In genomic region chr1:42700815-42701214, GRCm38 (mm10) we compare ENCODE assay signal across 16 mouse cellular contexts. TPM values are rescaled to one million over a fixed set of nuclear protein-coding genes. Genes with fewer than 3 reads are reported as not detected.
DNase-seq lines count a peak whose midpoint lies in the region; ATAC-seq lines count a peak whose summit lies in the region.
"Had no signal": no experiment of that assay in that cellular context is flagged by ENCODE, and none has a peak within 500 bp of the region (broad histone marks: within the 10 kb centered on the region; RNA-seq: fewer than 3 reads in every experiment).

No protein-coding gene starts in this region.

- no peak for ATAC-seq in kidney, embryonic 15.5 days (replicated peaks; ENCODE audit: low FRiP score)
- ATAC-seq in embryonic facial prominence, embryonic 14.5 days (ENCODE audit: low read depth): no peak
- ATAC-seq in hindbrain, embryonic 12.5 days (ENCODE audit: low FRiP score): no peak
- ATAC-seq in midbrain, embryonic 16.5 days: no peak
- ATAC-seq: intestine, postnatal 0 days; lung, postnatal 0 days had no signal

- peak overlapping the region; percentile 43 for H3K4me2 ChIP-seq in kidney, embryonic 15.5 days
- H3K4me2 ChIP-seq in embryonic facial prominence, embryonic 14.5 days (ENCODE audit: low read depth, low read length): peak overlapping the region; percentile 68
- peak overlapping the region; percentile 97 for H3K4me2 ChIP-seq in hindbrain, embryonic 12.5 days (replicated peaks)
- peak overlapping the region; percentile 71 for H3K4me2 ChIP-seq in midbrain, embryonic 16.5 days (ENCODE audit: low read length)
- H3K4me2 ChIP-seq: heart, embryonic 15.5 days; liver, embryonic 11.5 days had no signal

- no peaks in the 10 kb centered on the region for H3K9me3 ChIP-seq in kidney, embryonic 15.5 days (replicated peaks)
- H3K9me3 ChIP-seq in embryonic facial prominence, embryonic 14.5 days (ENCODE audit: control insufficient read depth, low read length): no peaks in the 10 kb centered on the region
- no peaks in the 10 kb centered on the region for H3K9me3 ChIP-seq in hindbrain, embryonic 12.5 days (replicated peaks)
- no peaks in the 10 kb centered on the region for H3K9me3 ChIP-seq in midbrain, embryonic 16.5 days (replicated peaks; ENCODE audit: control insufficient read depth, low read length, poor library complexity, severe bottlenecking)
- H3K9me3 ChIP-seq: heart, embryonic 15.5 days had no signal

- no peaks in the 10 kb centered on the region for H3K36me3 ChIP-seq in kidney, embryonic 15.5 days
- H3K36me3 ChIP-seq in embryonic facial prominence, embryonic 14.5 days (ENCODE audit: control insufficient read depth, insufficient read depth, low read length): no peaks in the 10 kb centered on the region
- peaks cover 23% of the 10 kb centered on the region for H3K36me3 ChIP-seq in hindbrain, embryonic 12.5 days
- no peaks in the 10 kb centered on the region for H3K36me3 ChIP-seq in midbrain, embryonic 16.5 days (ENCODE audit: control insufficient read depth, insufficient read depth, low read length)
- H3K36me3 ChIP-seq: heart, embryonic 15.5 days had no signal

- no peak overlapping the region for H3K9ac ChIP-seq in kidney, embryonic 15.5 days
- H3K9ac ChIP-seq in embryonic facial prominence, embryonic 14.5 days (ENCODE audit: low read depth, low read length): peak overlapping the region; percentile 2
- peak overlapping the region; percentile 69 for H3K9ac ChIP-seq in hindbrain, embryonic 12.5 days
- H3K9ac ChIP-seq in midbrain, embryonic 16.5 days (ENCODE audit: low read depth, low read length): peak overlapping the region; percentile 65
- H3K9ac ChIP-seq: heart, embryonic 15.5 days had no signal

- H3K4me1 ChIP-seq in kidney, embryonic 15.5 days: peaks cover 46% of the 10 kb centered on the region
- 0 out of 2 replicates have a peak, but pooled peaks cover 8% of the 10 kb centered on the region for H3K4me1 ChIP-seq in embryonic facial prominence, embryonic 14.5 days (ENCODE audit: control insufficient read depth, insufficient read depth, low read length)
- H3K4me1 ChIP-seq in hindbrain, embryonic 12.5 days: peaks cover 35% of the 10 kb centered on the region
- peaks cover 35% of the 10 kb centered on the region for H3K4me1 ChIP-seq in midbrain, embryonic 16.5 days (ENCODE audit: control insufficient read depth, insufficient read depth, low read length)

- H3K27ac ChIP-seq in kidney, embryonic 15.5 days: no peak overlapping the region
- H3K27ac ChIP-seq in embryonic facial prominence, embryonic 14.5 days (replicated peaks; ENCODE audit: low read depth, low read length): no peak overlapping the region
- H3K27ac ChIP-seq in hindbrain, embryonic 12.5 days: peak overlapping the region; percentile 71
- peak overlapping the region; percentile 75 for H3K27ac ChIP-seq in midbrain, embryonic 16.5 days (ENCODE audit: low read length)
- H3K27ac ChIP-seq: heart, embryonic 15.5 days had no signal

- peaks cover 93% of the 10 kb centered on the region for H3K27me3 ChIP-seq in kidney, embryonic 15.5 days
- peaks cover 86% of the 10 kb centered on the region for H3K27me3 ChIP-seq in embryonic facial prominence, embryonic 14.5 days (replicated peaks; ENCODE audit: control insufficient read depth, insufficient read depth, low read length)
- peaks cover 8% of the 10 kb centered on the region; the same call in 1 of the 2 replicates for H3K27me3 ChIP-seq in hindbrain, embryonic 12.5 days
- no peaks in the 10 kb centered on the region for H3K27me3 ChIP-seq in midbrain, embryonic 16.5 days (ENCODE audit: control insufficient read depth, insufficient read depth, low read depth, low read length)

- H3K4me3 ChIP-seq in kidney, embryonic 15.5 days (replicated peaks): peak overlapping the region; percentile 38
- H3K4me3 ChIP-seq in embryonic facial prominence, embryonic 14.5 days (ENCODE audit: low read depth, low read length): peak overlapping the region; percentile 36
- H3K4me3 ChIP-seq in hindbrain, embryonic 12.5 days: peak overlapping the region; percentile 97
- H3K4me3 ChIP-seq in midbrain, embryonic 16.5 days (ENCODE audit: low read depth, low read length): peak overlapping the region; percentile 47
- H3K4me3 ChIP-seq: heart, embryonic 15.5 days had no signal

- no peak for DNase-seq in kidney, adult 8-10 months
- DNase-seq in embryonic facial prominence, embryonic 14.5 days (ENCODE audit: low spot score): no peak
- no peak for DNase-seq in thymus, postnatal 14 days
- no peak for DNase-seq in frontal cortex, postnatal 25 days (ENCODE audit: low spot score in 2 of 2)
- DNase-seq in layer of hippocampus, adult 18-20 months (ENCODE audit: low spot score in 2 of 2): no peak
- DNase-seq: right cerebral cortex, adult 18-20 months; thymus, postnatal 25 days had no signal

- 29% methylated on average over 1 of the region's 1 CpGs for WGBS in kidney, embryonic 15.5 days
- 21% methylated on average over 1 of the region's 1 CpGs for WGBS in embryonic facial prominence, embryonic 14.5 days
- 19% methylated on average over 1 of the region's 1 CpGs for WGBS in hindbrain, embryonic 12.5 days
- WGBS in midbrain, embryonic 16.5 days: 29% methylated on average over 1 of the region's 1 CpGs

RNA-seq across cellular contexts. Expression of gene Pou3f3, which starts 5.2 kb away (rescaled TPM):
- 8.9 and 9.2 TPM in 2 replicates for polyA plus RNA-seq in kidney, embryonic 15.5 days (2015; fragmentation: Nextera tagmentation; extraction: Ambion mirVana)
- 2.9 and 3.4 TPM in 2 replicates for polyA plus RNA-seq in embryonic facial prominence, embryonic 14.5 days (2014; fragmentation: Nextera tagmentation; extraction: Ambion mirVana)
- 28.8 and 29.2 TPM in 2 replicates for polyA plus RNA-seq in hindbrain, embryonic 12.5 days (2016; fragmentation: Nextera tagmentation; extraction: Ambion mirVana)
- 14.3 and 14.9 TPM in 2 replicates for polyA plus RNA-seq in midbrain, embryonic 16.5 days (2015; fragmentation: Nextera tagmentation; extraction: Ambion mirVana)
- 10 to 100 TPM; 67.0 to 70.0 TPM for total RNA-seq in layer of hippocampus, adult 18-20 months (2021)
- total RNA-seq: MEL had no signal
- polyA plus RNA-seq: C2C12 had no signal

Comparison
In these comparisons a context has a peak if more than half of its experiments do, and no peak if none do; other contexts are left out.
1. H3K27ac ChIP-seq: peak in hindbrain, embryonic 12.5 days (single experiment) and midbrain, embryonic 16.5 days (single experiment); none in kidney, embryonic 15.5 days (single experiment) and embryonic facial prominence, embryonic 14.5 days (single experiment).
2. H3K4me2 ChIP-seq: peak in every context shown above with its lines; median percentile 97 in hindbrain, embryonic 12.5 days; 71 in midbrain, embryonic 16.5 days; 68 in embryonic facial prominence, embryonic 14.5 days; 43 in kidney, embryonic 15.5 days.
3. H3K4me3 ChIP-seq: peak in every context shown above with its lines; median percentile 97 in hindbrain, embryonic 12.5 days; 47 in midbrain, embryonic 16.5 days; 38 in kidney, embryonic 15.5 days; 36 in embryonic facial prominence, embryonic 14.5 days.